Mouse (Mus musculus) CD4-positive, CD25-positive, alpha-beta regulatory T cell, adult 9 weeks (primary cell): ENCODE results near the gene Trim58. TPM values are rescaled to one million over a fixed set of nuclear protein-coding genes. Genes with fewer than 3 reads are reported as not detected.

Source experiments
- polyA plus RNA-seq: library from polyadenylated mRNA; unstranded; fragments of 100-300 nt; shearing (Covaris generic); gene quantifications from one replicate; pipeline ENCODE4 v1.2.1, GENCODE M21; 2017

Gene Trim58
- not detected for polyA plus RNA-seq

DNA sequence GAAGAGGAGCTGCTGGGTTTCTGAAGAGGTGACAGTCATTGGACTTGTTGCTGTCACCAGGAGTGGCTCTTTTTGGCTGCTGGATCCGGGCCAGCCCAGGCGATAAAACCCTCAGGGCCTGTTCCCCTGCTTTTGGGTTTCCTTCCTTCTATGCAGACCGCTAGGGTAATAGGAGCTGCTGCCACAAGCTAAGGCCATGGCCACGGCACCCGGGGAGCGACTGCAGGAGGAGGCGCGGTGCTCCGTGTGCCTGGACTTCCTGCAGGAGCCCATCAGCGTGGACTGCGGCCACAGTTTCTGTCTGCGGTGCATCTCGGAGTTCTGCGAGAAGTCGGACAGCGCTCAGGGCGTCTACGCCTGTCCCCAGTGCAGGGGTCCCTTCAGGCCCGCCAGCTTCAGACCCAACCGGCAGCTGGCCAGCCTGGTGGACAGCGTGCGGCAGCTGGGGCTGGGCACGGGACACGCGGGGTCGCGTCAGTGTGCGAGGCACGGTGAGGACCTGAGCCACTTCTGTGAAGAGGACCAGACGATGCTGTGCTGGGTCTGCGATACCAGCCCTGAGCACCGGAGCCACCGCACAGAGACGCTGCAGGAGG, at the start of gene Trim58:
Gene Trim58, plus strand, starts transcription at position 194 of the 596 bp plus-strand sequence.

DNA sequence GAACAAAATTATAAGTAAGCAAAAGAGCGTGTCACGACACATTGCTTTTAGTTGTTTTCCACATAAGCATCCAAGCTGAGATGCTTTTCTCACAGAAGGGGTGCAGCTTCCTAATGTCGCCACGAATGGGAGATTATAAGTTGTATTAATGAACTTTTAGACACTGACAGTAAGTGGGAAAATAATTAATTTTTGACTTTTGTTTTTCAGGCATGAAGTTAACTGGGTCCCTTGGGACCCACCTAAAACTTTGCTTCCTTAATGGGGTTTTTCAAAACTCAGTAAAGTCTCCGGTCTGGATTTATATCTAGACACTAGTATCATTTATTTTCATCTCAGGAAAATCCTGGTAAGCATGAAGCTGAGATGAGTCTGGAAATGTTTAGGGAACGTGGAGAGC, 45.5 kb upstream of the Trim58 start, which contains the start of gene Olfr324:
Gene Olfr324, plus strand, starts transcription at position 301 of the 400 bp plus-strand sequence.

DNA sequence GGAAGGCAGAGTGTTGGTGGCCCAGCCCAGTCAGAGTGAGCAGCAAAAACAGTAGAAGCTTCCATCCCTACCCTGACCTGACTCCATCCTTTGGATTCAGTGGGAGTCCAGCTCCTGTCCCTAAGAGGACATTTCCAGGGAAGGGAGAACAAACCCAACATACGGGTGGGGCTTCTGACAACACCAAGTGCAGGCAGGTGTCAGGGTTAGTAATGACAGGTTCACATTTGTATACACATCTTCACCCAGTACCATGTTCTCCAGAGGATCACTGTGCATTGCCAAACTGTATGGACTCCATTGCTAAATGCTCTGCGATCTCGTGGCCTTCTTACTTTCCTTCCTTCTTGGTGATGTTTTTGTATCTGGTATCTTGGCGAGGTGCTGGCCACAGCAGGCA, 24.3 kb upstream of the Trim58 start, which contains the start of gene 2210407C18Rik:
Gene 2210407C18Rik, minus strand, starts transcription at position 101 of the 400 bp plus-strand sequence.

DNA sequence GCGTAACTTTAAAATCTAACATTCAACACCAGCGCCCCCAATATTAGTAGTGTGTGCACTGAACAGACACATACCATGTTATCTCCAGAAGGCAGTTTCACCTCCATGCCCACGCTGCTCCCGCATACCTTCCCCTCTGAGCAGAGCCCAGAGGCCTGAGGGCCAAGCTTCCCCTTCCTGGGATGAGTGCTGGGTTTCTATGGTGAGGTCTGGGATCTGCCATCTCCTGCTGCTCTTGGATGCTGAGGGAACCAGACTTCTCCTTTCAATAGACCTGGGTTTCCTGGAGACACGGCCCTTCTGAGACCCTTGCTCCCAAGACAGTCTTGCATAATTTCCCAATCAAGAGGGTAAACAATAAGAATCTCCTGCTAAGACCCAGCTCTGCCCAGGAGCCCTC, 9.9 kb upstream of the Trim58 start, which contains the start of gene Olfr323:
Gene Olfr323, minus strand, starts transcription at position 101 of the 400 bp plus-strand sequence.

DNA sequence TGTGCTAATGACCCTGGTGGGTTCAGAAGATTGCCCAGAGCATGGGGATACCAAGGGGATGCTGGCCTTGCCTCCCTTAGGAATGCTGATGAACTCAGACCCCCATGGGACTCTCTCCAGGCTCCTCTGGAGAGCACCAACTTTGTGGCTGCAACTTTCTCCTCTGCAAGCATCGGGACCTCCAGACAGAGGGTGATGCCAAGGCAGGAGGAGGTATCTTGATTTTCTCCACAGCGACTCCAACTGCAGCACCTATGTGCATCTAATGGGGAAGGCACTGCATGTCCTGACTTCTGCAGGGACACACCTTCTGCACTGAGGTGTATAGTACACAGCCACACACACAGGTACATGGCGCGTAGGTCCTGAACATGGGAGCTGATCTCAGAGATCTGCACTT, 18.3 kb downstream of the Trim58 start, which contains the start of gene Olfr322:
Gene Olfr322, plus strand, starts transcription at position 187 of the 400 bp plus-strand sequence.

GRCm38 (mm10) chr11:58680799-58681198, 40.5 kb downstream of the Trim58 start, which contains the start of gene Olfr320:
Gene Olfr320, plus strand, starts transcription at chr11:58681099.

GRCm38 (mm10) chr11:58698862-58699261, 58.6 kb downstream of the Trim58 start, which contains the start of gene Olfr319:
Gene Olfr319, plus strand, starts transcription at chr11:58699162.

Other genes starting within 250 kb of the Trim58 start
- not detected for gene 1810065E05Rik, start 219.4 kb upstream of the Trim58 start, polyA plus RNA-seq
- not detected for gene Gm12253, start 207.9 kb upstream of the Trim58 start, polyA plus RNA-seq
- not detected for gene Lypd9, start 187.5 kb upstream of the Trim58 start, polyA plus RNA-seq
- not detected for gene Olfr30, start 178.2 kb upstream of the Trim58 start, polyA plus RNA-seq
- not detected for gene Olfr332, start 147.9 kb upstream of the Trim58 start, polyA plus RNA-seq
- not detected for gene Olfr331, start 137.9 kb upstream of the Trim58 start, polyA plus RNA-seq
- not detected for gene Olfr330, start 105.6 kb upstream of the Trim58 start, polyA plus RNA-seq
- not detected for gene Olfr329-ps, start 94.0 kb upstream of the Trim58 start, polyA plus RNA-seq
- not detected for gene Olfr328, start 84.8 kb upstream of the Trim58 start, polyA plus RNA-seq
- not detected for gene Olfr224, start 69.9 kb upstream of the Trim58 start, polyA plus RNA-seq
- gene Olfr325, start 62.7 kb upstream of the Trim58 start, polyA plus RNA-seq: not detected
- not detected for gene Olfr324, start 45.4 kb upstream of the Trim58 start, polyA plus RNA-seq
- not detected for gene 2210407C18Rik, start 24.4 kb upstream of the Trim58 start, polyA plus RNA-seq
- gene Olfr323, start 10.0 kb upstream of the Trim58 start, polyA plus RNA-seq: not detected
- not detected for gene Olfr322, start 18.3 kb downstream of the Trim58 start, polyA plus RNA-seq
- not detected for gene Olfr320, start 40.6 kb downstream of the Trim58 start, polyA plus RNA-seq
- gene Olfr319, start 58.7 kb downstream of the Trim58 start, polyA plus RNA-seq: not detected
- 0.09 TPM for gene Olfr318, start 83.5 kb downstream of the Trim58 start, polyA plus RNA-seq
- gene Olfr317, start 98.7 kb downstream of the Trim58 start, polyA plus RNA-seq: not detected
- gene Olfr316, start 112.3 kb downstream of the Trim58 start, polyA plus RNA-seq: not detected
- gene Olfr315, start 132.7 kb downstream of the Trim58 start, polyA plus RNA-seq: not detected
- 0.10 TPM for gene Olfr314, start 142.5 kb downstream of the Trim58 start, polyA plus RNA-seq
- gene Fam183b, start 161.5 kb downstream of the Trim58 start, polyA plus RNA-seq: not detected
- not detected for gene Olfr313, start 174.5 kb downstream of the Trim58 start, polyA plus RNA-seq
- not detected for gene Olfr312, start 188.8 kb downstream of the Trim58 start, polyA plus RNA-seq
- gene Olfr311, start 198.8 kb downstream of the Trim58 start, polyA plus RNA-seq: not detected
- 10.2 TPM for gene Gm12258, start 206.7 kb downstream of the Trim58 start, polyA plus RNA-seq
- gene 2810021J22Rik, start 226.8 kb downstream of the Trim58 start, polyA plus RNA-seq: 14.1 TPM